ENCODE assay signal across 9 mouse cellular contexts in the genomic region with DNA sequence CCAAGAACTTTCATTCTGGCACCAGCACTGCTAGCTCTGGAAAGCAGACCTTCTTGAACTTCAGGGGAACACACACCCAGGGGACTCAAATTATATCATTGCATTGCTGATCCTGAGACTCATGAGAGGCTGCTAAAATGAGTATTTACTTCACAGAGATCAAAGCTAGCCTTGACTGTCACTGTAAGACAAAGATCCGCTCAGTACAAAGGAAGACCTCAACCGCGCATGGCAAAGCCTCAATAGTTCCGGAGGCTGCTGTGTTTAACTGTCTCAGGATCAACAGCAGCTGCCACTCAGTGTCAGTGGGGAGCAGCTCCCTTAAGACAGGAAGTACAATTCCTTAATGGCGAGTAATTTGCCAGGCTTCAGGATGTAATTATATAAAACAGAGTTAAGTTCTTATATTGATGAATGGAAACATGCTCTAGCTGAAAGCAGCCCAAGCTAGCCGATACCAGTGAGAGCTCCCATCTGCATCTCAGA.
DNase-seq lines count a peak whose midpoint lies in the region; ATAC-seq lines count a peak whose summit lies in the region.
"Had no signal": no experiment of that assay in that cellular context is flagged by ENCODE, and none has a peak within 500 bp of the region (broad histone marks: within the 10 kb centered on the region; RNA-seq: fewer than 3 reads in every experiment).

No protein-coding gene starts in this region.

- H3K4me1 ChIP-seq in forebrain, embryonic 12.5 days: peaks cover 19% of the 10 kb centered on the region
- H3K4me1 ChIP-seq in liver, embryonic 12.5 days: no peaks in the 10 kb centered on the region

- peaks cover 4% of the 10 kb centered on the region; the same call in 1 of the 2 replicates for H3K27me3 ChIP-seq in forebrain, embryonic 12.5 days
- H3K27me3 ChIP-seq in liver, embryonic 12.5 days (replicated peaks): no peaks in the 10 kb centered on the region
- H3K27me3 ChIP-seq: heart, embryonic 12.5 days had no signal

- 0 out of 2 replicates have a peak overlapping the region, but pooled peaks have one; percentile 0 for H3K27ac ChIP-seq in forebrain, embryonic 12.5 days
- no peak overlapping the region for H3K27ac ChIP-seq in liver, embryonic 12.5 days

- peak; percentile 65; the same call in 1 of the 2 replicates for ATAC-seq in forebrain, embryonic 12.5 days (ENCODE audit: low FRiP score)
- no peak for ATAC-seq in megakaryocyte, adult 5-6 weeks (ENCODE audit: poor library complexity, severe bottlenecking)
- no peak for ATAC-seq in liver, embryonic 12.5 days

- no peaks in the 10 kb centered on the region for H3K36me3 ChIP-seq in forebrain, embryonic 12.5 days (replicated peaks)
- H3K36me3 ChIP-seq in liver, embryonic 12.5 days: peaks cover 26% of the 10 kb centered on the region; the same call in 1 of the 2 replicates

- H3K4me2 ChIP-seq in forebrain, embryonic 12.5 days: peak overlapping the region; percentile 21; the same call in 1 of the 2 replicates
- H3K4me2 ChIP-seq in liver, embryonic 12.5 days: no peak overlapping the region
- H3K4me2 ChIP-seq: heart, embryonic 12.5 days had no signal

- H3K9me3 ChIP-seq in forebrain, embryonic 12.5 days: no peaks in the 10 kb centered on the region
- H3K9me3 ChIP-seq in liver, embryonic 12.5 days (replicated peaks): no peaks in the 10 kb centered on the region
- H3K9me3 ChIP-seq: heart, embryonic 12.5 days had no signal

- WGBS in forebrain, embryonic 12.5 days: 7% methylated on average over 6 of the region's 6 CpGs
- WGBS in liver, embryonic 12.5 days (ENCODE audit: insufficient replicate concordance): 70% methylated on average over 6 of the region's 6 CpGs

- DNase-seq in thymus, postnatal 0 days (ENCODE audit: low spot score): peak; percentile 45
- DNase-seq in thymus, adult 18-20 months: no peak
- DNase-seq in lung, postnatal 36 days: peak; percentile 8
- no peak for DNase-seq in cerebellum, postnatal 25 days
- DNase-seq in urinary bladder, postnatal 25 days (ENCODE audit: low spot score): no peak

- H3K9ac ChIP-seq in forebrain, embryonic 12.5 days: no peak overlapping the region
- H3K9ac ChIP-seq in liver, embryonic 12.5 days: no peak overlapping the region
- H3K9ac ChIP-seq: heart, embryonic 12.5 days had no signal

- no peak overlapping the region for H3K4me3 ChIP-seq in forebrain, embryonic 12.5 days (replicated peaks)
- H3K4me3 ChIP-seq in liver, embryonic 12.5 days: no peak overlapping the region
- H3K4me3 ChIP-seq: heart, embryonic 12.5 days had no signal

Comparison
In these comparisons a context has a peak if more than half of its experiments do, and no peak if none do; other contexts are left out.
1. DNase-seq: peak in thymus, postnatal 0 days (single experiment) and lung, postnatal 36 days (single experiment); none in thymus, adult 18-20 months (0 of 2), cerebellum, postnatal 25 days (0 of 2) and urinary bladder, postnatal 25 days (single experiment).